Mouse (Mus musculus) neural tube, embryonic 13.5 days (tissue): ENCODE results near the gene Pik3c2g. TPM values are rescaled to one million over a fixed set of nuclear protein-coding genes. Genes with fewer than 3 reads are reported as not detected.
A peak's percentile ranks its signal among the peaks of the same experiment; 100 is the strongest.

Experiments
- ATAC-seq: fragments of 200-750 bp; cut with Nextera tagmentation; 2 replicates; pipeline ENCODE4 v1.8.0; 2017; ENCODE audit warnings: low read depth, mild to moderate bottlenecking, moderate TSS enrichment, moderate library complexity
- H3K27ac ChIP-seq: fragments of 300-500 bp; sonication (generic); replicated peaks from 2 replicates; pipeline ENCODE4 v1.5.1; 2015; ENCODE audit warnings: moderate library complexity, mild to moderate bottlenecking, inconsistent platforms
- H3K27me3 ChIP-seq: fragments of 300-500 bp; sonication (generic); 2 replicates; pipeline ENCODE4 v1.6.1; 2015; ENCODE audit warnings: mild to moderate bottlenecking, inconsistent platforms
- H3K36me3 ChIP-seq: fragments of 300-500 bp; sonication (generic); 2 replicates; pipeline ENCODE4 v1.6.1; 2015; ENCODE audit warnings: mild to moderate bottlenecking, inconsistent platforms
- H3K4me1 ChIP-seq: fragments of 300-500 bp; sonication (generic); replicated peaks from 2 replicates; pipeline ENCODE4 v1.6.1; 2015; ENCODE audit warnings: inconsistent platforms
- H3K4me2 ChIP-seq: fragments of 300-500 bp; sonication (generic); 2 replicates; pipeline ENCODE4 v1.6.1; 2015; ENCODE audit warnings: inconsistent platforms, mild to moderate bottlenecking, moderate library complexity
- H3K4me3 ChIP-seq: fragments of 300-500 bp; sonication (generic); 2 replicates; pipeline ENCODE4 v1.5.1; 2015; ENCODE audit warnings: mild to moderate bottlenecking, inconsistent platforms
- H3K9ac ChIP-seq: fragments of 300-500 bp; sonication (generic); 2 replicates; pipeline ENCODE4 v1.6.1; 2015; ENCODE audit warnings: moderate library complexity, mild to moderate bottlenecking, inconsistent platforms
- H3K9me3 ChIP-seq: fragments of 300-500 bp; sonication (generic); 2 replicates; pipeline ENCODE4 v1.6.1; 2016; ENCODE audit warnings: inconsistent platforms
- WGBS: fragments of 180-500 bp; shearing (Covaris S2); methylation state at CpG from one replicate; pipeline ENCODE4 v1.1.7; 2015; 5-methylcytosine and 5-hydroxymethylcytosine counted together
- polyA plus RNA-seq: library from polyadenylated mRNA; unstranded; fragments of >200 nt; fragmentation: Nextera tagmentation; extraction: Ambion mirVana; gene quantifications from 2 replicates; pipeline ENCODE4 v1.2.1, GENCODE M21; 2015

Gene Pik3c2g
- polyA plus RNA-seq, 1 experiment from 2014 or later: 0.21 TPM

GRCm38 (mm10) chr6:139592081-139592480 lies 5.1 kb downstream of the Pik3c2g start:
- no peaks in the 10 kb centered on the region for H3K36me3 ChIP-seq
- no peaks in the 10 kb centered on the region for H3K27me3 ChIP-seq
- H3K9ac ChIP-seq: no peak overlapping the region
- no peaks in the 10 kb centered on the region; the same call in 1 of the 2 replicates for H3K4me1 ChIP-seq
- H3K4me3 ChIP-seq: no peak overlapping the region
- H3K9me3 ChIP-seq: no peaks in the 10 kb centered on the region
- no peak overlapping the region for H3K4me2 ChIP-seq
- no peak overlapping the region for H3K27ac ChIP-seq
- 48% methylated on average over 3 of the region's 3 CpGs for WGBS
- no peak for ATAC-seq

GRCm38 (mm10) chr6:139596433-139596832 lies 9.4 kb downstream of the Pik3c2g start:
- Histone ChIP-seq H3K4me1 (no peaks in the 10 kb centered on the region), H3K9me3 (no peaks in the 10 kb centered on the region), H3K4me3 (no peak overlapping the region), H3K4me2 (no peak overlapping the region), H3K9ac (no peak overlapping the region), H3K27me3 (no peaks in the 10 kb centered on the region), H3K36me3 (no peaks in the 10 kb centered on the region), H3K27ac (no peak overlapping the region)
- WGBS: 32% methylated on average over 2 of the region's 2 CpGs
- no peak for ATAC-seq

GRCm38 (mm10) chr6:139599216-139599615 lies 12.2 kb downstream of the Pik3c2g start:
- no peak overlapping the region for H3K9ac ChIP-seq
- no peaks in the 10 kb centered on the region for H3K9me3 ChIP-seq
- no peak overlapping the region for H3K4me2 ChIP-seq
- H3K36me3 ChIP-seq: no peaks in the 10 kb centered on the region
- H3K27me3 ChIP-seq: no peaks in the 10 kb centered on the region
- H3K4me3 ChIP-seq: no peak overlapping the region
- H3K27ac ChIP-seq: no peak overlapping the region
- no peak for ATAC-seq
- WGBS: 75% methylated on average over 1 of the region's 1 CpGs
- no peaks in the 10 kb centered on the region for H3K4me1 ChIP-seq

DNA sequence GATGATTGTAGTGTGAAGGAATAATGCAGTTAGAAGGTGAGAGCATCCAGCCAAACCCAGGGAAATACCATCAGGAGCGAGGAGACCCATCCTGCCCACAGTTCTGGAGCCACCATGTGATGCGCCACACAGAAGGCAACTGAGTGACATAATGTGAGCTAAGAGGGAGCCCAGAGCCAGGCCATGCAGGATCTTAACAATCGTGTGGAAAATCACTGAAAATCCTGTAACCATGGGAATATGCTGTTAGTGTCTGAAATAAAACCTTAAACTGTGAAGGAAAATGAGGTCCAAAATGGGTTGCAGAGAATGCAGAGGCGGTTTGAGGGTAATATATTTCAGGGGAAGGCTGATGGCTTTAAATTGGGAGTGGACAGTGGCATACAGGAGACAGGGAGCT lies 31.8 kb downstream of the Pik3c2g start:
- Histone ChIP-seq H3K27ac (no peak overlapping the region), H3K36me3 (no peaks in the 10 kb centered on the region), H3K4me2 (no peak overlapping the region), H3K4me1 (0 out of 2 replicates have a peak, but pooled peaks cover 3% of the 10 kb centered on the region), H3K27me3 (no peaks in the 10 kb centered on the region), H3K4me3 (no peak overlapping the region), H3K9ac (no peak overlapping the region), H3K9me3 (no peaks in the 10 kb centered on the region)
- WGBS: 86% methylated on average over 4 of the region's 4 CpGs
- ATAC-seq: no peak

DNA sequence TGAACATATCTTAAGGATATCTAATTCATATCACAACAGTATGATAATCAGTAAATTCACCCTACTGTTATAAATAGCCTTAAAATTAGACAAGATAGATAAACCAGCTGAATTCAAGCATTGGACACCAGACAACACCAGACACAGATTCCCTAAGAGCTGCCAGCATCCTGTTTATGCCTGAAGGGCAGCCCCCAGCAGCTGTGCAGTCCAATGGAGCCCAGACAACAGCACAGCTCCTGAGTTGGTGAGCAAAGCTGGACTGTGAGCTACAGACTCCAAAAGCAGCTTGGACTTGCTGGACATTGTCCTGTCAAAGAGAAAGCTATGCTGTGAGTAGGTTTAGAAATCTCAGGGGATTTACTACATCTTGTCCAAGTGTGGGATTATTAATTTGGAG lies 37.7 kb downstream of the Pik3c2g start:
- Histone ChIP-seq H3K4me2 (no peak overlapping the region), H3K4me1 (no peaks in the 10 kb centered on the region), H3K9me3 (no peaks in the 10 kb centered on the region), H3K36me3 (no peaks in the 10 kb centered on the region), H3K4me3 (no peak overlapping the region), H3K9ac (no peak overlapping the region), H3K27me3 (no peaks in the 10 kb centered on the region), H3K27ac (no peak overlapping the region)
- ATAC-seq: no peak

- Histone ChIP-seq H3K27ac (no peak overlapping the region), H3K9me3 (no peaks in the 10 kb centered on the region), H3K36me3 (no peaks in the 10 kb centered on the region), H3K27me3 (no peaks in the 10 kb centered on the region), H3K4me2 (no peak overlapping the region), H3K4me1 (no peaks in the 10 kb centered on the region), H3K4me3 (no peak overlapping the region), H3K9ac (no peak overlapping the region)
- ATAC-seq: no peak
- WGBS: 82% methylated on average over 3 of the region's 3 CpGs
Measured at GRCm38 (mm10) chr6:139634561-139634960, 47.5 kb downstream of the Pik3c2g start.

DNA sequence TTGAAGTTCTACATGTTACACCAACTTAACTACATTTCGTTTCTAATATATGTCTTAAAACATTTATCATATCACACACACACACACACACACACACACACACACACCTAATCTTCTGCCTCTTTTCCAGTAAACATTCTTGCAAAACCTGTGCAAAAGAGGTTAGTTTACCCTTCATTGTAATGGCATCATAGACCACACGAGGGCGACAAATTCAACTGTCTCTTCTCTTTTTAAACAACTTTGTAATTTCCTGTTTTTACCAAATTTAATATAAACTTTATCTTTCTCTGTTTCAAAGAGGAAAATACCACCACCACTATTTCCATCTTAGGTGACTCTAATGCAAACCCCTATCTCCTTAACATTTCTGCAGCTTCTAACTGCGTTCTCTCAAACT lies 68.4 kb downstream of the Pik3c2g start:
- 35% methylated on average over 4 of the region's 4 CpGs for WGBS
- Histone ChIP-seq H3K9ac (no peak overlapping the region), H3K4me1 (no peaks in the 10 kb centered on the region), H3K4me2 (no peak overlapping the region), H3K27ac (no peak overlapping the region), H3K4me3 (no peak overlapping the region), H3K9me3 (peaks cover 12% of the 10 kb centered on the region), H3K36me3 (no peaks in the 10 kb centered on the region), H3K27me3 (no peaks in the 10 kb centered on the region)
- no peak for ATAC-seq

GRCm38 (mm10) chr6:139662462-139662861 lies 75.4 kb downstream of the Pik3c2g start:
- no peak overlapping the region for H3K27ac ChIP-seq
- no peaks in the 10 kb centered on the region for H3K36me3 ChIP-seq
- H3K4me3 ChIP-seq: no peak overlapping the region
- H3K27me3 ChIP-seq: no peaks in the 10 kb centered on the region
- no peaks in the 10 kb centered on the region for H3K4me1 ChIP-seq
- peak; percentile 36; the same call in 1 of the 2 replicates for ATAC-seq
- H3K9me3 ChIP-seq: peaks cover 8% of the 10 kb centered on the region
- 61% methylated on average over 1 of the region's 1 CpGs for WGBS
- no peak overlapping the region for H3K4me2 ChIP-seq
- no peak overlapping the region for H3K9ac ChIP-seq

DNA sequence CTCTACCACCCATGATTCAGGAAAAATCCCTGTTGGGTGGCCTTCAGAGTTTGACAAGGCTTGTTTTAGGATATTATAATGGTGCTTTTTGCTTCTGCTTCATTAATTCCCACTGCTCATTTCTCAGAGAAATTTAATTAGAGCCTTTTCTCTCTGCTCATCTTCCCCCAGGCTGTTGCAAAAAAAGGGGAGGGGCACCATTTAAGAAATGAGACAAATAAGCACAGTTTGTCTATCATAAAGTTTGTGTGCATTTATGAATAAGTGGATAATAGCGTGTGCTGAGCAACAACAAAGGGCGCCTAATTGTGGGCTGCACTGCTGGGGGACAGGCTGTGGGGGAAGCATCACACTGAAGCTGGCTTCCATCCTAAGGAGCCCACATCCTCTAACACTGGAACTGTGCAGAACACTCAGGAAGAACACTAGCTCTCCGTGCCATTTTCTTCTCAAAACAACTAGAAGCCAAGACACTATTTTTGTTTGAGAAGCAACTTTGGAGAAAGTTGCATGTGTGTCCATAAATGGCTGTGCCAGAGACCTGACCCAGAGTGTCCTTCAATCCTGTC lies 131.5 kb downstream of the Pik3c2g start:
- Histone ChIP-seq H3K4me1 (no peaks in the 10 kb centered on the region; the same call in 1 of the 2 replicates), H3K27ac (no peak overlapping the region), H3K27me3 (no peaks in the 10 kb centered on the region), H3K36me3 (no peaks in the 10 kb centered on the region), H3K4me2 (no peak overlapping the region), H3K9me3 (no peaks in the 10 kb centered on the region), H3K9ac (no peak overlapping the region), H3K4me3 (no peak overlapping the region)
- no peak for ATAC-seq
- WGBS: 86% methylated on average over 3 of the region's 3 CpGs

DNA sequence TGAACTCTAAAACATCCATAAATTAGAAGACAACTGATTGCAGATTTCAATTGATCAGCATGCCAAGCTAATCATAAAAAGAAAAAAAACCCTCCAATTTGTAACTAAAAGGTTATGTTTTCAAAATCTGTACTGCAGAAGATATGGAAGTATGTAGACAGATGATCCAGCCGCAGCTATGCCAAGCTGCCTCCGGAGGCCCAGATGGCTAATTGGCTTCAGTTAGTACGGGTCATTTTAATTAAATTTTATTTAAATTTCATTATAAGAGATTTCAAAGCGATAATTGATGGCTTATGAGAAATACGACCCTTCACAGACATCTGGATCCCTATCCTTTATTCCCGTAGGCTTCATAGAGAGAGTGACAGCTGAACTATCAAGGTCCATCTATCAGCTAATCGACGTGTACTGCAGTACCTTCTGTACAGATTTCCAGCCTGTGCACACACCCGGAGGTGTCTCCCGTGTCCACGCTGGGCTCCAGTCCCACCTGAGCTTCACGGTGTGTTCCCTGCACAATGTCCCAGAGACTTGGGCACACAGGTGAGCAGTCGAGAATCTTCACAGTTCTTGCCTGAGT lies 132.7 kb downstream of the Pik3c2g start:
- Histone ChIP-seq H3K4me3 (no peak overlapping the region), H3K36me3 (no peaks in the 10 kb centered on the region)

DNA sequence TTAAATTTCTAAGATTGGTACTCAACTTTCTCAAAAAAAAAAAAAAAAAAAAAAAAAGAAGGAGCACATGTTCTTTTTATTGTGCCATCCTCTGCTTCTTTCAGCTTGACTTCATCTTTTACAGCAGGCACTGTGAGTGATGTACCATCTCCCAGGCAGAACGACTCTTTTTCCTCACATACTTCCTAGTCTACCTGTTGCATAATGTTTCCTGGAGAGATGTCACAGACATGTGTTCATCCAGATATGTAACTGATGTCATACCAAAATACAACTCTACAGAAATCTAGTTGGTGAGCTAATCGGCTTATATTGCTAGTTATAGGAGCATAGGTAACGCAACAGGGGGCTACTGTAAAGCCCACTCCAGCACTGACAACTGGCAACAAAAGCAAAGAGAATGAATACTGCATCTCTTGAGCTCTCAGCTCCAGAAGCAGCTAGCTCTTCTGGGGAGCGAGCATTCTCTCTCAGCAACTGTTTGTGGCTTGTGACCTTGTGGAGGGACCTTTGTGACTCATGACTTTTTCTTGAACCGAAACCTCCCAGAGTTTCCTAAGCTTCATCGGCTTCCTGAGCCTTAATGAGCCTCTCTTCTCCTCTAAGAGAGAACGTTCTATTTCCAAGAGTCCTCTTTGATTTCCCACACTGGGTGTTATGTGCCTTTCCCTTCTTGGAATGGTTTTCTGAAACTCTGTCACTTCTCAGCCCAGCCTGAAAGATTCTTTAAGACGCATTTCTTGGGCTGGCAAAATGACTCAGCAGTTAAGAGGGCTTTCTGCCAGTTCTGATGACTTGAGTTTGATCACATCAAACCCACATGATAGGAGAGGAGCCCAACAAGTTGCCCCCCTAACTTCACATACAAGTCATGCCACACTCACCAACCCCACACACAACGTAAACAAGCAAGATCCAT lies 148.9 kb downstream of the Pik3c2g start:
- 86% methylated on average over 9 of the region's 9 CpGs for WGBS
- Histone ChIP-seq H3K9me3 (no peaks in the 10 kb centered on the region), H3K27me3 (no peaks in the 10 kb centered on the region)

More for the DNA sequence above, 132.7 kb downstream of the Pik3c2g start:
- Histone ChIP-seq H3K4me1 (no peaks in the 10 kb centered on the region; the same call in 1 of the 2 replicates), H3K9me3 (no peaks in the 10 kb centered on the region), H3K9ac (no peak overlapping the region), H3K4me2 (no peak overlapping the region), H3K27me3 (no peaks in the 10 kb centered on the region), H3K27ac (no peak overlapping the region)
- peak; percentile 65 for ATAC-seq
- WGBS: 42% methylated on average over 13 of the region's 13 CpGs

DNA sequence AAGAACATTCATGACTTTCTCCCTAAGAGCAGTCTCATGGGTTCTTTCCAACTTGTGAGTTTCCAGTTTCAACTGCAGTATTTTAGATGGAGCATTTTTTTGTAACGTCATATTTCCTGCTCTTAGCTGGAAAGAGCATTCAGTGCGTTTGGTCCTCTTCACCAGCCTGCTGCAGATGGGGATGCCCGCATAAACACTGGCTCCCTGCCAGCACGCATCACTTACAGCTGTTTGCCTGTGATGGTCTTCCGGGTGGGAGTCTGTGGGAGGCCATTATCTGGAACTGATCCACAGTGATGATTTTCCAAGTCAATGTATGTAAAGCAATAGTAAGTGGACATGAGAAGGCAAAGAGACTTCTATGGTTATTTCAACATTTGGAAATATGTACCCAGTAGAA lies 151.3 kb downstream of the Pik3c2g start:
- WGBS: 35% methylated on average over 5 of the region's 5 CpGs
- no peaks in the 10 kb centered on the region for H3K27me3 ChIP-seq
- H3K27ac ChIP-seq: no peak overlapping the region
- H3K36me3 ChIP-seq: no peaks in the 10 kb centered on the region
- no peak overlapping the region for H3K9ac ChIP-seq
- no peaks in the 10 kb centered on the region for H3K9me3 ChIP-seq
- H3K4me2 ChIP-seq: no peak overlapping the region
- peaks cover 4% of the 10 kb centered on the region; the same call in 1 of the 2 replicates for H3K4me1 ChIP-seq
- ATAC-seq: no peak
- no peak overlapping the region for H3K4me3 ChIP-seq

More for the DNA sequence above, 148.9 kb downstream of the Pik3c2g start:
- no peak overlapping the region for H3K4me3 ChIP-seq
- peaks cover 4% of the 10 kb centered on the region; the same call in 1 of the 2 replicates for H3K4me1 ChIP-seq
- H3K9ac ChIP-seq: no peak overlapping the region
- H3K4me2 ChIP-seq: no peak overlapping the region
- no peak overlapping the region for H3K27ac ChIP-seq
- ATAC-seq: no peak
- no peaks in the 10 kb centered on the region for H3K36me3 ChIP-seq
